10 mouse cellular contexts compared by ENCODE assay signal in the genomic region with DNA sequence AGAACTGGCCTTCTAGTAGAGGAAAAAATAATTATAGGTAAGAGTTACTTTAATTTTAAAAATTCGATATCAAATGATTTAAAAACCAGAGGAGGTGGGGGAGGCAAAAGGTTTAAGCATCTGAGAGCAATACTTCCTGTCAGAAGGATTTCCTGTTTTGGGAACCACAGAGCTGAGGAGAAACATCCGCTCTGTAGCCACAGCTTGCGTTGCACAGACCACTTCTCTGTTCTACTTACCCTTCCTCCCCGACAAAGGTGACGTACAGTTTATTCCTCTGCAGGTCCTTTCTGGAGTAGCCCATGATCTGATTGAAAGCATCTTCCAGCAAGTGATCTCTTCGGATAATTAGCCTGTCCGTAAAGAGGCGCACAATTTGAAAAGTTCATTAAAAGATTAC.
DNase-seq lines count a peak whose midpoint lies in the region; ATAC-seq and TF ChIP-seq lines count a peak whose summit lies in the region.
"Had no signal": no experiment of that assay in that cellular context is flagged by ENCODE, and none has a peak within 500 bp of the region (broad histone marks: within the 10 kb centered on the region; RNA-seq: fewer than 3 reads in every experiment).

No protein-coding gene starts in this region.

- no peaks in the 10 kb centered on the region for H3K36me3 ChIP-seq in heart, postnatal 0 days (replicated peaks; ENCODE audit: control insufficient read depth, insufficient read depth, low read length)
- no peaks in the 10 kb centered on the region for H3K36me3 ChIP-seq in macrophage (ENCODE audit: inconsistent target)
- H3K36me3 ChIP-seq: forebrain, embryonic 15.5 days; limb, embryonic 10.5 days had no signal

- no peak; the same call in 1 of the 2 replicates for ATAC-seq in heart, postnatal 0 days (ENCODE audit: insufficient read depth, low read depth)
- ATAC-seq: forebrain, embryonic 15.5 days had no signal

- H3K4me1 ChIP-seq in heart, postnatal 0 days (ENCODE audit: control insufficient read depth, insufficient read depth): no peaks in the 10 kb centered on the region
- H3K4me1 ChIP-seq: forebrain, embryonic 15.5 days; limb, embryonic 10.5 days had no signal

- WGBS in heart, postnatal 0 days: 62% methylated on average over 8 of the region's 8 CpGs
- WGBS in macrophage (ENCODE audit: missing documents): 0% methylated on average over 8 of the region's 8 CpGs

- 0 out of 2 replicates have a peak overlapping the region, but pooled peaks have one; percentile 6 for H3K4me2 ChIP-seq in heart, postnatal 0 days (ENCODE audit: low read depth, low read length)
- H3K4me2 ChIP-seq: forebrain, embryonic 15.5 days had no signal

- DNase-seq in layer of hippocampus, adult 2 months (ENCODE audit: low spot score in 2 of 2): no peak
- no peak for DNase-seq in layer of hippocampus, adult 9-10 months (ENCODE audit: low spot score)
- DNase-seq in heart, postnatal 0 days (ENCODE audit: low spot score): peak; percentile 27
- DNase-seq in thymus, postnatal 25 days: peak; percentile 69
- DNase-seq in layer of hippocampus, adult 8-10 months (ENCODE audit: low spot score in 2 of 2): no peak
- DNase-seq in cerebellum, postnatal 36 days: no peak
- no peak for DNase-seq in right cerebral cortex, postnatal 14 days

- no peaks in the 10 kb centered on the region for H3K9me3 ChIP-seq in heart, postnatal 0 days (replicated peaks; ENCODE audit: control insufficient read depth, low read length)
- H3K9me3 ChIP-seq: forebrain, embryonic 15.5 days; limb, embryonic 10.5 days had no signal

- no peaks in the 10 kb centered on the region for H3K79me2 ChIP-seq in macrophage (ENCODE audit: inconsistent target)

- no peak overlapping the region for H3K9ac ChIP-seq in heart, postnatal 0 days (replicated peaks; ENCODE audit: low read depth, low read length)
- H3K9ac ChIP-seq: forebrain, embryonic 15.5 days had no signal

- TF ChIP-seq EP300 in heart, postnatal 0 days (IDR thresholded peaks at IDR 0.05; ENCODE audit: low read depth): 0 out of 2 replicates have a peak, but pooled peaks have one; percentile 33

- H3K27ac ChIP-seq in layer of hippocampus, adult 2 months: peak overlapping the region; percentile 11; the same call in 1 of the 2 replicates
- H3K27ac ChIP-seq in heart, postnatal 0 days (ENCODE audit: low read depth): peak overlapping the region; percentile 58
- H3K27ac ChIP-seq in macrophage: peak overlapping the region; percentile 94
- H3K27ac ChIP-seq: forebrain, embryonic 15.5 days; limb, embryonic 10.5 days had no signal

- H3K4me3 ChIP-seq in layer of hippocampus, adult 2 months: no peak overlapping the region
- no peak overlapping the region for H3K4me3 ChIP-seq in heart, postnatal 0 days (ENCODE audit: low read depth, low read length)
- H3K4me3 ChIP-seq in macrophage (ENCODE audit: inconsistent target): no peak overlapping the region
- H3K4me3 ChIP-seq: forebrain, embryonic 15.5 days; limb, embryonic 10.5 days had no signal

- TF ChIP-seq CTCF in layer of hippocampus, adult 2 months (conservative IDR thresholded peaks at IDR 0.05): no peak
- no peak for TF ChIP-seq CTCF in heart, postnatal 0 days (IDR thresholded peaks at IDR 0.05; ENCODE audit: low read depth)

- H3K27me3 ChIP-seq in heart, postnatal 0 days (ENCODE audit: control insufficient read depth, insufficient read depth, low read length): no peaks in the 10 kb centered on the region
- H3K27me3 ChIP-seq: forebrain, embryonic 15.5 days had no signal

Comparison
In these comparisons a context has a peak if more than half of its experiments do, and no peak if none do; other contexts are left out.
1. DNase-seq: peak in heart, postnatal 0 days (single experiment) and thymus, postnatal 25 days (single experiment); none in layer of hippocampus, adult 2 months (0 of 2), layer of hippocampus, adult 9-10 months (single experiment), layer of hippocampus, adult 8-10 months (0 of 2), cerebellum, postnatal 36 days (0 of 2) and right cerebral cortex, postnatal 14 days (single experiment).
2. H3K27ac ChIP-seq: peak in every context shown above with its lines; median percentile 94 in macrophage; 58 in heart, postnatal 0 days; 11 in layer of hippocampus, adult 2 months.